Mouse (Mus musculus) stomach, embryonic 16.5 days (tissue): ENCODE data around the gene Sult2b1. TPM values are rescaled to one million over a fixed set of nuclear protein-coding genes. Genes with fewer than 3 reads are reported as not detected.

Experiments used
- ATAC-seq: fragments of 200-750 bp; cut with Nextera tagmentation; 2 replicates; pipeline ENCODE4 v1.8.0; 2017; ENCODE audit warnings: moderate number of reproducible peaks, moderate TSS enrichment; ENCODE audit not compliant: insufficient read depth, low FRiP score
- H3K27ac ChIP-seq: fragments of 300-500 bp; sonication (generic); 2 replicates; pipeline ENCODE4 v1.5.1; 2014; ENCODE audit warnings: low read length
- H3K27me3 ChIP-seq: fragments of 300-500 bp; sonication (generic); 2 replicates; pipeline ENCODE4 v1.6.1; 2014; ENCODE audit warnings: low read length, control low read depth, mixed read lengths; ENCODE audit not compliant: control insufficient read depth, insufficient read depth
- H3K36me3 ChIP-seq: fragments of 300-500 bp; sonication (generic); 2 replicates; pipeline ENCODE4 v1.6.1; 2014; ENCODE audit warnings: low read length; ENCODE audit not compliant: control insufficient read depth, insufficient read depth
- H3K4me1 ChIP-seq: fragments of 300-500 bp; sonication (generic); 2 replicates; pipeline ENCODE4 v1.6.1; 2014; ENCODE audit warnings: low read length, control low read depth, mixed read lengths; ENCODE audit not compliant: control insufficient read depth, insufficient read depth
- H3K4me2 ChIP-seq: fragments of 300-500 bp; sonication (generic); 2 replicates; pipeline ENCODE4 v1.6.1; 2014; ENCODE audit warnings: low read depth, low read length, mixed read lengths
- H3K4me3 ChIP-seq: fragments of 300-500 bp; sonication (generic); replicated peaks from 2 replicates; pipeline ENCODE4 v1.5.1; 2014; ENCODE audit warnings: mild to moderate bottlenecking, low read length
- H3K9ac ChIP-seq: fragments of 300-500 bp; sonication (generic); 2 replicates; pipeline ENCODE4 v1.6.1; 2014; ENCODE audit warnings: low read length
- H3K9me3 ChIP-seq: fragments of 300-500 bp; sonication (generic); replicated peaks from 2 replicates; pipeline ENCODE4 v1.6.1; 2016; ENCODE audit warnings: low read length, control low read depth; ENCODE audit not compliant: control insufficient read depth
- WGBS: fragments of 180-500 bp; shearing (Covaris S2); extraction: QIAGEN DNeasy Blood & Tissue Kit; methylation state at CpG from one replicate; pipeline ENCODE4 v1.1.7; 2014; 5-methylcytosine and 5-hydroxymethylcytosine counted together
- polyA plus RNA-seq: library from polyadenylated mRNA; unstranded; fragments of >200 nt; fragmentation: Nextera tagmentation; extraction: Ambion mirVana; gene quantifications from 2 replicates; pipeline ENCODE4 v1.2.1, GENCODE M21; 2015

The Sult2b1 gene
- polyA plus RNA-seq, 1 experiment from 2014 or later: 32.7 TPM

DNA sequence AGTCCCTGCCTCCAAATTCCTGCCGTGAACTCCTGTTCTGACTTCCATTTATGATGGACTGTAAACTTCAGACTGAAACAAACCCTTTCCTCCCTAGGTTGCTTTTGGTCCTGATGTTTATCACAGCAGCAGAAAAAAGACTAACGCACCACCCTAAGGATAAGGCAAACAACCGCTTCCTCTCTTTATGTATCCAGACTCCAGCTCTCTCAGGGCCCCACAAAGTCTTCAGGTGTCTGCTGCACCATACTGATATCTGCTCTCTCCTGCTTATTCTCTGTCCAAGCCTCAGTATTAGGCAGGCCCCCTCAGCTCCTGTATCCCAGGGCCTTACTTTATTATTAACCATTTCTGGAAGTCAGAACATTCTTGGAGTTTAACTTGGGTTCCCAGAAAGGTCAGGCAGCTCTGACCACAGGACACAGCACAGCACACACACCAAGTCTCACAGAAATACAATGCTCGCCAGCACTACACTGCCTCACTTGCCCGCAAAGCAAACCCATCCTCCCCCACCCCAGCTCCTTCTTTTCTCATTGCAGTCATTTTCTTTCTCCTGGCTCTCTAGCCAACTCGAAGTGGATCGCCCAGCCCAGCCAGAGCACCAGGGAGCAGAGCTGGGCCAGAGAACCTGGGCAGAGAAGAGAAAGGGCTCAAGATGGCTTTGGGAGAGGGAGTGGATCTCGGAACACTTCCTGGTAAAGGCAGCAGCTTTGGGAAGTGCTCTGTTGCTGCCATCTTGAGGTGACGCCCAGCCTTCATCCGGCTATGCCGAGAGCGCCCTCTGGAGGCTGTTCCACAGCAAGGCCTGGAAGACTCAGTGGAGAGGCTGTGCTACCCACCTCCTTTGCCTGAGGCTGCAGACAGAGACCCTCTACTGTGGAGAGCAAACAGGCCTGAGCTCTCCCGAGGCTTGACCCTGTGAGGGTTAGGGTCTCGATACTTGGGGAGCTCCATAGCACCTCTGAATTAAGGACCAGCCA is 102.0 kb downstream of the Sult2b1 start:
- ATAC-seq: peak; percentile 44; the same call in 1 of the 2 replicates
- H3K4me1 ChIP-seq: peaks cover 31% of the 10 kb centered on the region
- peak overlapping the region; percentile 75 for H3K27ac ChIP-seq
- H3K36me3 ChIP-seq: no peaks in the 10 kb centered on the region
- H3K4me3 ChIP-seq: no peak overlapping the region
- peak overlapping the region; percentile 74 for H3K9ac ChIP-seq
- 29% methylated on average over 14 of the region's 14 CpGs for WGBS
- no peaks in the 10 kb centered on the region for H3K27me3 ChIP-seq
- no peaks in the 10 kb centered on the region for H3K9me3 ChIP-seq
- peak overlapping the region; percentile 45 for H3K4me2 ChIP-seq

DNA sequence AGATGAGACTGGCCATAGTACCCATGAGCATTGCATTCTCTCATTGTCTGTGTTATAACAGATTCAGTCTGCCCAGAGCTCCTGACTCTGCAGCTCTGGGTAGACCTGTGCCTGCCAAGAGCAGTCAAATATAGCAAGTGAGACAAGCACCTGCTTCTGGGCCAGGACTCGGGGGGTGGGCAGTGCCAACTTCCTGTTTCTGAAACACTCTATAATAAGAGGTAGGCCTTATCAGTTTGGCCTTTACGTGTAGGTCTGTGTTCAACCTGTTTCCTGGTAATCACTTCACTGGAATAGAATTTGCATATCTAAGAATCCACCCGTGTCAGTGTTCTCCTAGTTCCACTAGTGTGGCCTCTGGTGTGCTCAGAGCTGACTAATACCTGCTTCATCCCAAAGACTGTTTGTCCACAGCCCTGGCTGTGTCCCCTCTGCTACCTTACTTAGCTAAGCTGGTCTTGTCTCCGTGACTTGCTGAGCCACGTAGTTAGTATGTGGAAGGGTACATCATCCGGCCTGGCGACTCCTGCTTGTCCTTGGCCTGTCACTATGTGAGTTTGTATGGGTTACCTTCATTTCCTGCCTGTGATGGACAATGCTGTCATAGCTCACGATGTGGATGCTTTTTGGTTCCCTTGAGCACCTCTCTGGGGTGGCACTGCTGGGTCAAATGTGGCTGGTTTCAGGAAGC is 103.3 kb downstream of the Sult2b1 start:
- Histone ChIP-seq H3K27ac (peak overlapping the region; percentile 75), H3K4me1 (peaks cover 24% of the 10 kb centered on the region), H3K27me3 (no peaks in the 10 kb centered on the region), H3K9me3 (no peaks in the 10 kb centered on the region), H3K4me2 (no peak overlapping the region), H3K36me3 (no peaks in the 10 kb centered on the region), H3K4me3 (no peak overlapping the region), H3K9ac (no peak overlapping the region)
- WGBS: 75% methylated on average over 8 of the region's 8 CpGs
- ATAC-seq: peak; percentile 11; the same call in 1 of the 2 replicates

Other genes starting within 250 kb of the Sult2b1 start
- 2.9 and 4.8 TPM in 2 replicates for gene Hsd17b14, start 229.8 kb downstream of the Sult2b1 start, polyA plus RNA-seq
- gene Bcat2, start 214.5 kb downstream of the Sult2b1 start, polyA plus RNA-seq: 95.7 and 109 TPM in 2 replicates
- 0.28 and 0.32 TPM in 2 replicates for gene Fgf21, start 169.2 kb downstream of the Sult2b1 start, polyA plus RNA-seq
- gene Fut1, start 167.4 kb downstream of the Sult2b1 start, polyA plus RNA-seq: 1.2 and 1.5 TPM in 2 replicates
- 0.15 TPM in 1 of 2 replicates, not detected in the other for gene Izumo1, start 162.9 kb downstream of the Sult2b1 start, polyA plus RNA-seq
- 3.3 and 4.4 TPM in 2 replicates for gene Rasip1, start 157.2 kb downstream of the Sult2b1 start, polyA plus RNA-seq
- gene Mamstr, start 144.7 kb downstream of the Sult2b1 start, polyA plus RNA-seq: 10.9 and 14.2 TPM in 2 replicates
- 13.8 and 18.8 TPM in 2 replicates for gene Fut2, start 118.3 kb downstream of the Sult2b1 start, polyA plus RNA-seq
- gene Ntn5, start 100.6 kb downstream of the Sult2b1 start, polyA plus RNA-seq: 0.55 and 1.2 TPM in 2 replicates
- gene Sec1, start 90.3 kb downstream of the Sult2b1 start, polyA plus RNA-seq: 2.9 and 3.4 TPM in 2 replicates
- 8.4 and 9.8 TPM in 2 replicates for gene Car11, start 84.8 kb downstream of the Sult2b1 start, polyA plus RNA-seq
- gene Dbp, start 79.6 kb downstream of the Sult2b1 start, polyA plus RNA-seq: 2.7 and 2.9 TPM in 2 replicates
- gene Rpl18, start 69.2 kb downstream of the Sult2b1 start, polyA plus RNA-seq: 915 and 1,024 TPM in 2 replicates
- 38.9 and 45.9 TPM in 2 replicates for gene Sphk2, start 66.7 kb downstream of the Sult2b1 start, polyA plus RNA-seq
- gene Fam83e, start 63.5 kb downstream of the Sult2b1 start, polyA plus RNA-seq: 16.0 and 24.7 TPM in 2 replicates
- gene Spaca4, start 58.9 kb downstream of the Sult2b1 start, polyA plus RNA-seq: 0.79 and 2.2 TPM in 2 replicates
- gene Lmtk3, start 931 bp downstream of the Sult2b1 start, polyA plus RNA-seq: 0.53 and 0.99 TPM in 2 replicates
- gene Cyth2, start 29.9 kb upstream of the Sult2b1 start, polyA plus RNA-seq: 75.6 and 82.6 TPM in 2 replicates
- 0.91 and 0.98 TPM in 2 replicates for gene Kcnj14, start 40.1 kb upstream of the Sult2b1 start, polyA plus RNA-seq
- gene Grwd1, start 46.3 kb upstream of the Sult2b1 start, polyA plus RNA-seq: 50.3 and 53.7 TPM in 2 replicates
- 76.7 and 87.0 TPM in 2 replicates for gene Kdelr1, start 88.1 kb upstream of the Sult2b1 start, polyA plus RNA-seq
- 0.23 and 0.40 TPM in 2 replicates for gene Grin2d, start 93.7 kb upstream of the Sult2b1 start, polyA plus RNA-seq
- 0.49 and 1.2 TPM in 2 replicates for gene Syngr4, start 112.0 kb upstream of the Sult2b1 start, polyA plus RNA-seq
- gene Tmem143, start 112.3 kb upstream of the Sult2b1 start, polyA plus RNA-seq: 4.2 and 6.0 TPM in 2 replicates
- gene Emp3, start 136.7 kb upstream of the Sult2b1 start, polyA plus RNA-seq: 197 and 224 TPM in 2 replicates
- 4.1 and 5.1 TPM in 2 replicates for gene Ccdc114, start 139.4 kb upstream of the Sult2b1 start, polyA plus RNA-seq
- gene Abcc6, start 245.6 kb upstream of the Sult2b1 start, polyA plus RNA-seq: 1.6 and 2.7 TPM in 2 replicates
- gene Nomo1, start 249.0 kb upstream of the Sult2b1 start, polyA plus RNA-seq: 46.5 and 47.2 TPM in 2 replicates